Comparison of ENCODE assay signal across 20 mouse cellular contexts in the genomic region with DNA sequence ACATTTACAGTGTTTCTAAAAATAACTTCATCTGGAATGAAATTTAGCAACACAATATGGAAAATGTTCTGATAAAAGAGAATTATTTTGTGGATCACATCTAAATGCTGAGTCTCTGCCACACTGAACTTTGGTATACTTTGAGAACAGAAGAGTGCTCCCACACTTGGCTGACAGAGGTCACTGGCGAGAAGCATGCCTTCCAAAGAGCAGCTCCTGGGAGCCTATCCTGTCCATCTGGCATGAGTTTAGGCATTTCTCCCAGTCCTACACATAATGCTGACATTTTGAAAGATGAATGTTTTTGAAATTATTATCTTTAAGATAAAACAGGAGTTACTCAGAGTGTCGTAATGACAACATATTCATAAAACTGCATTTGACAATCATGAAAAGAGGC.
DNase-seq lines count a peak whose midpoint lies in the region; ATAC-seq lines count a peak whose summit lies in the region.
"Had no signal": no experiment of that assay in that cellular context is flagged by ENCODE, and none has a peak within 500 bp of the region (broad histone marks: within the 10 kb centered on the region; RNA-seq: fewer than 3 reads in every experiment).

No protein-coding gene starts in this region.

- H3K36me3 ChIP-seq in kidney, embryonic 14.5 days (ENCODE audit: control insufficient read depth, insufficient read depth, low read length): no peaks in the 10 kb centered on the region
- H3K36me3 ChIP-seq in lung, embryonic 16.5 days (ENCODE audit: control insufficient read depth, insufficient read depth, low read length): no peaks in the 10 kb centered on the region
- H3K36me3 ChIP-seq: limb, embryonic 15.5 days; neural tube, embryonic 12.5 days had no signal

- no peaks in the 10 kb centered on the region for H3K9me3 ChIP-seq in kidney, embryonic 14.5 days (ENCODE audit: control insufficient read depth, low read length)
- H3K9me3 ChIP-seq in lung, embryonic 16.5 days (ENCODE audit: control insufficient read depth, low read length): no peaks in the 10 kb centered on the region
- H3K9me3 ChIP-seq: forebrain, embryonic 13.5 days; limb, embryonic 15.5 days; neural tube, embryonic 12.5 days had no signal

- peak; percentile 82; the same call in 1 of the 2 replicates for ATAC-seq in kidney, embryonic 14.5 days (ENCODE audit: low FRiP score, low TSS enrichment)
- ATAC-seq in lung, embryonic 16.5 days (ENCODE audit: low read depth): peak; percentile 83
- ATAC-seq: CD4-positive, CD25-positive, alpha-beta regulatory T cell, adult 4 months; forebrain, embryonic 13.5 days had no signal

- H3K4me2 ChIP-seq in kidney, embryonic 14.5 days (replicated peaks; ENCODE audit: low read depth, low read length): no peak overlapping the region
- no peak overlapping the region for H3K4me2 ChIP-seq in lung, embryonic 16.5 days (ENCODE audit: low read depth, low read length)
- H3K4me2 ChIP-seq: forebrain, embryonic 13.5 days; limb, embryonic 15.5 days; midbrain, embryonic 11.5 days; neural tube, embryonic 12.5 days had no signal

- H3K4me3 ChIP-seq in kidney, embryonic 14.5 days (ENCODE audit: low read length): no peak overlapping the region
- no peak overlapping the region for H3K4me3 ChIP-seq in lung, embryonic 16.5 days (ENCODE audit: low read length)
- H3K4me3 ChIP-seq: erythroblast, embryonic 14.5 days; forebrain, embryonic 13.5 days; layer of hippocampus, adult 2 months; limb, embryonic 15.5 days; neural tube, embryonic 12.5 days had no signal

- no peaks in the 10 kb centered on the region for H3K4me1 ChIP-seq in kidney, embryonic 14.5 days (ENCODE audit: control insufficient read depth, insufficient read depth, low read length)
- no peaks in the 10 kb centered on the region for H3K4me1 ChIP-seq in lung, embryonic 16.5 days (replicated peaks; ENCODE audit: control insufficient read depth, insufficient read depth, low read length)
- H3K4me1 ChIP-seq: forebrain, embryonic 13.5 days; limb, embryonic 15.5 days; neural tube, embryonic 12.5 days had no signal

- H3K27me3 ChIP-seq in kidney, embryonic 14.5 days (ENCODE audit: control insufficient read depth, insufficient read depth, low read length): no peaks in the 10 kb centered on the region
- no peaks in the 10 kb centered on the region for H3K27me3 ChIP-seq in lung, embryonic 16.5 days (ENCODE audit: control insufficient read depth, insufficient read depth, low read depth, low read length)
- H3K27me3 ChIP-seq: forebrain, embryonic 13.5 days; limb, embryonic 15.5 days; neural tube, embryonic 12.5 days had no signal

- DNase-seq in adrenal gland, postnatal 10 days: peak; percentile 33
- no peak for DNase-seq in adrenal gland, adult (ENCODE audit: inconsistent age in 2 of 2, low spot score in 1 of 2)
- DNase-seq in kidney, adult 18-20 months: no peak
- no peak for DNase-seq in lung, postnatal 10 days
- DNase-seq in thymus, adult 18-20 months: no peak
- DNase-seq in yolk sac, embryonic 10.5 days (ENCODE audit: low spot score): no peak
- DNase-seq: cerebellum, adult 9-11 months; gastrocnemius, postnatal 36 days; kidney, adult 11 months had no signal

- H3K27ac ChIP-seq in kidney, embryonic 14.5 days (ENCODE audit: low read depth, low read length): no peak overlapping the region
- H3K27ac ChIP-seq in lung, embryonic 16.5 days (ENCODE audit: low read length): no peak overlapping the region
- H3K27ac ChIP-seq: forebrain, embryonic 13.5 days; layer of hippocampus, adult 2 months; limb, embryonic 15.5 days; macrophage; neural tube, embryonic 12.5 days; stomach, postnatal 0 days had no signal

- no peak overlapping the region for H3K9ac ChIP-seq in kidney, embryonic 14.5 days (ENCODE audit: low read depth, low read length)
- H3K9ac ChIP-seq in lung, embryonic 16.5 days (ENCODE audit: low read length): no peak overlapping the region
- H3K9ac ChIP-seq: forebrain, embryonic 13.5 days; limb, embryonic 15.5 days; neural tube, embryonic 12.5 days had no signal

- 67% methylated on average over 2 of the region's 2 CpGs for WGBS in kidney, embryonic 14.5 days
- 32% methylated on average over 2 of the region's 2 CpGs for WGBS in lung, embryonic 16.5 days
